Mouse (Mus musculus) G1E (cell line): ENCODE results near the gene Vps13d. TPM values are rescaled to one million over a fixed set of nuclear protein-coding genes. Genes with fewer than 3 reads are reported as not detected.

ENCODE experiments used
- ATAC-seq: 2 replicates; pipeline ENCODE4 v1.8.0; 2016; ENCODE audit warnings: mild to moderate bottlenecking; ENCODE audit not compliant: insufficient number of reproducible peaks, poor library complexity, low FRiP score, severe bottlenecking; ENCODE audit errors: extremely low read depth
- DNase-seq: peaks from one replicate; pipeline ENCODE4 v3.0.0; 2012; ENCODE audit warnings: low spot score
- H3K27me3 ChIP-seq: 2 replicates; pipeline ENCODE4 v1.6.1; 2012; ENCODE audit warnings: mild to moderate bottlenecking, low read length, inconsistent platforms; ENCODE audit not compliant: insufficient read depth
- H3K36me3 ChIP-seq: replicated peaks from 2 replicates; pipeline ENCODE3; 2012; ENCODE audit warnings: mild to moderate bottlenecking, inconsistent platforms
- H3K4me1 ChIP-seq: 2 replicates; pipeline ENCODE4 v1.6.1; 2012; ENCODE audit warnings: low read depth, low read length, inconsistent platforms, mixed read lengths; ENCODE audit not compliant: insufficient read depth
- H3K4me3 ChIP-seq: 2 replicates; pipeline ENCODE4 v1.5.1; 2012; ENCODE audit warnings: low read depth, mild to moderate bottlenecking, inconsistent platforms, low read length, moderate library complexity, mixed read lengths
- H3K9me3 ChIP-seq: replicated peaks from 2 replicates; pipeline ENCODE4 v1.6.1; 2012; ENCODE audit warnings: inconsistent platforms
- CTCF ChIP-seq: IDR thresholded peaks from 2 replicates; pipeline ENCODE4 v1.5.1; 2012; ENCODE audit warnings: low read depth, low read length, inconsistent platforms, mixed read lengths
- GATA1 ChIP-seq: IDR thresholded peaks from 2 replicates; pipeline ENCODE4 v1.6.1; 2012; ENCODE audit warnings: borderline replicate concordance, low read length, inconsistent platforms, mixed read lengths
- GATA2 ChIP-seq: IDR thresholded peaks from 2 replicates; pipeline ENCODE4 v1.6.1; 2012; ENCODE audit warnings: low read depth, low read length, inconsistent platforms, borderline replicate concordance
- POLR2AphosphoS5 ChIP-seq: IDR thresholded peaks from 2 replicates; pipeline ENCODE4 v1.6.1; 2012; ENCODE audit warnings: low read depth, low read length, inconsistent platforms; ENCODE audit not compliant: insufficient replicate concordance
- TAL1 ChIP-seq: conservative IDR thresholded peaks from 2 replicates; pipeline ENCODE4 v1.6.1; 2012; ENCODE audit warnings: low read depth, low read length, inconsistent platforms, mixed read lengths
- polyA plus RNA-seq: library from polyadenylated mRNA; stranded (reverse); fragments of >175 nt; gene quantifications from 2 replicates; pipeline ENCODE4 v1.2.3, GENCODE M21; 2012
- total RNA-seq, 2 experiments: library from RNA; stranded (forward) in 1 of 2; stranded (reverse) in 1 of 2; fragments of 200-1000 nt in 1 of 2; fragments of >200 nt in 1 of 2; fragmentation: Nextera tagmentation in 1 of 2; gene quantifications; 2 replicates each; pipeline ENCODE4 v1.2.3; 2014 to 2017

Gene Vps13d
- total and polyA plus RNA-seq, 3 experiments, result 7.7 to 38.8 (median 34.7) TPM

DNA sequence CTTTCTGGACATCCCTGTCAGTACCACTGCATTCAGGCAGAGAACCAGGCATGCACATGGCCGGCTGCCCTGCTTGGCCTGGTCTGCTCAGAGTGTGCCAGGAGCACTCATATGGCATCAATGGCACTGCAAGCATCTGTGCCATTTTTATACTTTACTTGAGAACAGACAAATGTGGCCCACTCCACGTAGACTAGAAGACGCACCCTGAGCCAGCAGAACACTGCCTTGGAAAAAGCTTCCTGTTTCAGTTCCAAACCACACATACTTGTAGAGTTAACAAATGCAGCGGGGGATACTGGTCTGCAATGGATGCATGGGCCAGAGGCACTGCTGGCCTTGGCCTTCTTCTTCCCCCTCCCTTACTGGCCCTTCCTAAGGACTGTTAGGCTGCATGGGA lies 181.6 kb downstream of the Vps13d start:
- no peak for ATAC-seq
- Histone ChIP-seq H3K36me3 (peaks cover 72% of the 10 kb centered on the region), H3K4me1 (no peaks in the 10 kb centered on the region)

DNA sequence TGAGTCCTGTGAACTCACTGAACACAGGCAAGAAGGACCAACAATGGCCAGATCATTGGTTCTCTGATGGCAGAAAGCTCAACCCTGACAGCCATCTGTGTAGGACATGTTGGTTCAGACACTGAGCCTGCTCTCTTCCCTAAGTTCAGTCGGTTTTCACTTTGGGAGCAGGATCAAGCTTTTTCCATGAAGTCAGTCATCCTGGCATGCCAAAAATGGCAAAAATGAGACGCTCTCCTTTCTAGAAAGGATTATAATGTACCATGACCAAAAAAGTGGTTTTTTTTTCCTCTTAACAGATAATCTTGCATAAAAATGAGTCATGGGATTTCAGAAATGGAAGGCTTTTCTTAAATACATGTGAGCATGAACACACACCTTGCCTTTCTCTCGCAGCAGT lies 183.6 kb downstream of the Vps13d start:
- no peaks in the 10 kb centered on the region for H3K4me1 ChIP-seq
- ATAC-seq (no peak), DNase-seq (no peak)
- no peaks in the 10 kb centered on the region for H3K27me3 ChIP-seq
- TF ChIP-seq POLR2AphosphoS5 (no peak), GATA2 (no peak), CTCF (no peak), TAL1 (no peak)
- H3K36me3 ChIP-seq, result peaks cover 62% of the 10 kb centered on the region
- no peak overlapping the region for H3K4me3 ChIP-seq
- H3K9me3 ChIP-seq, result no peaks in the 10 kb centered on the region

More for the DNA sequence above, 181.6 kb downstream of the Vps13d start:
- Histone ChIP-seq H3K27me3 (no peaks in the 10 kb centered on the region), H3K9me3 (no peaks in the 10 kb centered on the region), H3K4me3 (no peak overlapping the region)
- no peak for DNase-seq
- TF ChIP-seq GATA1 (no peak), GATA2 (no peak), POLR2AphosphoS5 (no peak), CTCF (no peak), TAL1 (no peak)

DNA sequence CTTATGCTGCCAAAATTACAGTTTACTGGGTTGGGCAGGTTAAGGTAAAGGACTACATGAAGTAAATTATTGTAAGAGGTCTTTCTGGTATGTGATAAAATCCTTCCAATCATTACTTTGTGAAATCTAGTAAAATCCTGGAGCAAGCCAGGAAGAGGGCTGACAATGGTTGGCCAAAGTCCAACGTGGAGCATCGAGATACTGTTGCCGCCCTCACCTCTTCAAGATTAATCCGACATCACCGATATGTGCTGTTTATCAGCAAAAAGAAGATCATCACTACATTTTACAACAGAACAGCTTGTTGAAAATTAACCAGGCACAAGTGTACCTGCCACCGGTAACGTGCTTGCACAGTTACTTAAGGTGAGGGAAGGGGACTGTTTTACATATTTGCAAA lies 184.9 kb downstream of the Vps13d start:
- H3K4me1 ChIP-seq, result no peaks in the 10 kb centered on the region; the same call in 1 of the 2 replicates
- no peaks in the 10 kb centered on the region for H3K9me3 ChIP-seq
- H3K4me3 ChIP-seq, result no peak overlapping the region
- TF ChIP-seq POLR2AphosphoS5 (no peak), CTCF (no peak), TAL1 (no peak), GATA1 (no peak), GATA2 (no peak)
- H3K36me3 ChIP-seq, result peaks cover 63% of the 10 kb centered on the region
- DNase-seq (no peak), ATAC-seq (no peak)
- no peaks in the 10 kb centered on the region for H3K27me3 ChIP-seq

GRCm38 (mm10) chr4:145009437-145009836 lies 185.4 kb downstream of the Vps13d start:
- TF ChIP-seq GATA1 (no peak), TAL1 (no peak), POLR2AphosphoS5 (no peak), CTCF (no peak), GATA2 (no peak)
- no peaks in the 10 kb centered on the region; the same call in 1 of the 2 replicates for H3K4me1 ChIP-seq
- H3K27me3 ChIP-seq, result no peaks in the 10 kb centered on the region
- no peak for DNase-seq
- ATAC-seq, result no peak
- H3K36me3 ChIP-seq, result peaks cover 63% of the 10 kb centered on the region
- H3K9me3 ChIP-seq, result no peaks in the 10 kb centered on the region
- H3K4me3 ChIP-seq, result no peak overlapping the region

GRCm38 (mm10) chr4:145005943-145006545 lies 188.8 kb downstream of the Vps13d start:
- Histone ChIP-seq H3K4me1 (peaks cover 1% of the 10 kb centered on the region; the same call in 1 of the 2 replicates), H3K4me3 (no peak overlapping the region), H3K36me3 (peaks cover 52% of the 10 kb centered on the region), H3K27me3 (no peaks in the 10 kb centered on the region), H3K9me3 (no peaks in the 10 kb centered on the region)
- no peak for DNase-seq
- no peak for ATAC-seq
- TF ChIP-seq GATA1 (no peak), TAL1 (no peak), CTCF (no peak), POLR2AphosphoS5 (no peak), GATA2 (no peak)

DNA sequence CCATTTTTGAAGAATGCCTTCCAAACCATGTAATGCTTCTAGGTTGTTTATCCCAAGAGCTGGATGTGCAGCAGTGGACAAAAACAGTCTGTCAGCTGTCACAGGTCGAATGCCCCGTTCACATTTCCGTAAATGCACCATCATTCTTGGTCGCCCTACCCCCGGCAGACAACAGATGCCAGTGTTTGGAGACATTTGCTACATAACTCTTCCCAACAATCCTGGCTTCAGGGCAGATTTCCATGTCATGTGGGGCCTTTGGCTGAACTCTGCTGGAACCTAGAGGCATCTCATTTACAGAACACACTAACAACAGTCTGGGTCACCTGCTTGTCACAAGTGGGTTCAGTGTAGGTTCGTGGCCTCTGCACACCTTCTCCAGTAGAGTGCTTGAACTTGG lies 190.6 kb downstream of the Vps13d start:
- Histone ChIP-seq H3K27me3 (no peaks in the 10 kb centered on the region), H3K9me3 (no peaks in the 10 kb centered on the region), H3K4me1 (peaks cover 13% of the 10 kb centered on the region), H3K36me3 (peaks cover 49% of the 10 kb centered on the region), H3K4me3 (no peak overlapping the region)
- DNase-seq (no peak), ATAC-seq (no peak)
- TF ChIP-seq POLR2AphosphoS5 (no peak), GATA2 (no peak), TAL1 (no peak), GATA1 (no peak), CTCF (no peak)

DNA sequence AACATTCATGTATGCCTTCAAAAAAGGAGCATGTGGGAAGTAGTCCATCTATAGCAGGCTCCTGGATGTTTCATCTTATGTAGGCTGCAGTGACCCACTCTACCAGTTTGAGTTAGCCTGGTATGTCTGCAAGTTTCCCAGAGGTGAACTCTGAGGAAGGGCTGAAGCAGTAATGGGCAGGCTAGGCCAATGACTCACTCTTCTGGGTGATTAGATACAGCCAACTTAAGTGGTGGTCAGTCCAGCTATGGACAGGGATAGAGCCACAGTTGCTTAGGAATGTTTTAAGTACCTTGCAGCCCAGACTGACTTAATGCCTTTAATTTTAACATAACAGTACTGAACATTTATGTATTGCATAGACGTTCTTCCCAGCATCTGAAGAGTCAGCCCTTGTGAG lies 192.1 kb downstream of the Vps13d start:
- H3K9me3 ChIP-seq, result no peaks in the 10 kb centered on the region
- TF ChIP-seq TAL1 (no peak), POLR2AphosphoS5 (no peak), GATA1 (no peak), GATA2 (no peak), CTCF (no peak)
- no peaks in the 10 kb centered on the region for H3K27me3 ChIP-seq
- ATAC-seq (no peak), DNase-seq (no peak)
- H3K36me3 ChIP-seq, result peaks cover 59% of the 10 kb centered on the region
- peaks cover 24% of the 10 kb centered on the region for H3K4me1 ChIP-seq
- H3K4me3 ChIP-seq, result no peak overlapping the region
